Mouse (Mus musculus) erythroblast, embryonic 14.5 days (primary cell): ENCODE measurements around the gene Slc25a4. TPM values are rescaled to one million over a fixed set of nuclear protein-coding genes. Genes with fewer than 3 reads are reported as not detected.

Experiments
- H3K27me3 ChIP-seq: 2 replicates; pipeline ENCODE4 v1.6.1; 2012; ENCODE audit warnings: inconsistent platforms; ENCODE audit not compliant: control insufficient read depth
- H3K36me3 ChIP-seq: 2 replicates; pipeline ENCODE4 v1.6.1; 2012; ENCODE audit warnings: mild to moderate bottlenecking, inconsistent platforms; ENCODE audit not compliant: control insufficient read depth
- H3K4me1 ChIP-seq: 2 replicates; pipeline ENCODE4 v1.6.1; 2012; ENCODE audit warnings: inconsistent platforms; ENCODE audit not compliant: control insufficient read depth
- H3K4me3 ChIP-seq: replicated peaks from 2 replicates; pipeline ENCODE3; 2012; ENCODE audit warnings: moderate library complexity, mild to moderate bottlenecking, inconsistent platforms
- H3K9me3 ChIP-seq: 2 replicates; pipeline ENCODE4 v1.6.1; 2012; ENCODE audit warnings: low read length, inconsistent platforms, mixed read lengths; ENCODE audit not compliant: control insufficient read depth
- GATA1 ChIP-seq: IDR thresholded peaks from 2 replicates; pipeline ENCODE4 v1.6.1; 2012; ENCODE audit warnings: low read length, inconsistent platforms, mixed read lengths
- TAL1 ChIP-seq: IDR thresholded peaks from 3 replicates; pipeline ENCODE4 v1.6.1; 2012; ENCODE audit warnings: low read length, inconsistent platforms, mixed read lengths
- polyA plus RNA-seq: library from polyadenylated mRNA; stranded (reverse); fragments of >175 nt; gene quantifications from 2 replicates; pipeline ENCODE4 v1.2.3, GENCODE M21; 2012

Gene Slc25a4
- polyA plus RNA-seq, 1 experiment: 0.24 TPM

DNA sequence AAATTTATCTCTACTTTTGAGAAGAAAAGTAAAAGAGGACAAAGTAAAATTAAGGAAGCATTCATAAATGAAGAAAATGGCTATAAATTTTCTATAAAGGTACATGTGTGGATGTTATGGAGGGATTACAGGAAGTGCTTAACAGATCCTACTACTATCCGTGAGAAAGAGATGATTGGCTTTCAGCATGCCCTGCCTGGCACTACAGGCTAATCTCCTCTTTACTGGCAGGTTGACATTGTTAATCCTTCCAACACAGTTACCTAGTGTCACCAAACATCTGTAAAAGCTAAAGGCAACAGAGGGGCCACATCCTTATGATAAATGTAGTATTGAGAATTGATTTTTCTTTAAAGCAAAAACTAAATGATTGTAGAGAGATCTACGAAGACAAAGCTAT is 37.4 kb downstream of the Slc25a4 start:
- H3K4me1 ChIP-seq: peaks cover 4% of the 10 kb centered on the region
- H3K27me3 ChIP-seq: no peaks in the 10 kb centered on the region
- peaks cover 21% of the 10 kb centered on the region for H3K36me3 ChIP-seq
- no peak overlapping the region for H3K4me3 ChIP-seq
- no peaks in the 10 kb centered on the region for H3K9me3 ChIP-seq
- TF ChIP-seq GATA1: no peak
- TF ChIP-seq TAL1: no peak

DNA sequence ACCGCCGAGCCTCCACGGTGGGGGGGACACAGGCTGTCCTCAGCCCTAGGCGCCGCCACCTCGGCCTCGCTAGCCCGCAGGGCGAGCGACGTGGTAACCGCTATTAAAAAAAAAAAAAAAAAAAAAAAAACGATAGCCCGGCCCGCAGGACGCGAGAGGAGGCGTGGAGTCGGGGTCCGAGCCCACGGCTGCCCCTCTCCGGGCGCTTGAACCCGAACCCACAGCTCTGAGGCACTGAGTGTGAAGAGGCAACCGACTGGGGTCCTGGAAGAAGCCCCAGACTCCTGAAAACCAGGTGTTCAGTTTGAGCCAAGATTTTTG is 47.3 kb downstream of the Slc25a4 start:
- peak overlapping the region; percentile 88 for H3K4me3 ChIP-seq
- TF ChIP-seq TAL1 (no peak), GATA1 (no peak)
- H3K9me3 ChIP-seq: no peaks in the 10 kb centered on the region
- H3K4me1 ChIP-seq: peaks cover 28% of the 10 kb centered on the region
- no peaks in the 10 kb centered on the region for H3K27me3 ChIP-seq
- H3K36me3 ChIP-seq: no peaks in the 10 kb centered on the region; the same call in none of the 2 replicates

DNA sequence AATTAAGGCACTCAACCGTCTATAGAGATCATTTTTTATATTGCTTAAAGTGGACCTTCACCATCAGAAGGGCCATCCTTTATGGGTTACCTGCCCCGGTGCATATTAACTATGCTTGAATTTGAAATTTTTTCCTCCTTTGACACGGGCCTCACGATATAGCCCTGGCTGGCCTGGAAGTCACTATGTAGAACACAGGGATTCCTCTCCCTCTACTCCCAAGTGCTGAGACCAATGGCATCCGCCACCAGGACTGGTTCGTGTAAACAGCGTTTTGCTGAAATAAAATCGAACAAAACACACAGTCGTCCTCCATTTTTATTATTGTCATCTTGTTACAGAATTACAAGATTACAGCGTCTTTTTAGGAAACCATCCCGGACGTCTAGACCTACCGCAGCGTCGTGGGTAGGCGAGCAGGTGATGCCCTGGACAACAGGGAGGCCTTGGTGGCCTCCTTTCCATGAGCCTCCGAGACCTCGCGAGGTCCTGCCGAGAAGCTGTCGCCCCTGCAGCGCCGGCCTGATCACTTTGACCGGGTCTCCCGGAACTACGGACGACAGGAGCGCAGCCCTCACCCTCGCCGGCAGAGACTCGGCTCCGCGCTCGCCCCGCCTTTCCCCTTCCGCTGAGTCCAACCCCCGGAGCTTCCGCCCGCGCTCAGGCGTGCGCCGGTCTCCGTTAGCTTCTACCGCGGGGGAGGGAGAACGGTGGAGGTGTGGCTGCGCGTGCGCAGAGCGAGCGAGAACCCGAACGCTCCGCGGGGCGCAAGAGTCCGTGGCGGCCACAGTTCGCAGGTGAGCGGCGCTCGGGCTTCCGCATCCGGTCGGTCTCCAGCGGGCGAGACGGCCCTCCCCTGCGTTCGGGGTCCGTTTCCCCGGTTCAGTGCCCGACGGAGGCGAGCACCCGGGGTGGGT is 47.9 kb downstream of the Slc25a4 start:
- Histone ChIP-seq H3K36me3 (no peaks in the 10 kb centered on the region; the same call in none of the 2 replicates), H3K27me3 (no peaks in the 10 kb centered on the region), H3K9me3 (peaks cover under 1% of the 10 kb centered on the region), H3K4me1 (peaks cover 29% of the 10 kb centered on the region), H3K4me3 (peak overlapping the region; percentile 88)
- TF ChIP-seq TAL1 (no peak), GATA1 (no peak)

Other genes starting within 250 kb of the Slc25a4 start
- gene 1700029J07Rik, start 236.0 kb downstream of the Slc25a4 start, polyA plus RNA-seq: 0.03 TPM in 1 of 2 replicates, not detected in the other
- 0.07 and 0.20 TPM in 2 replicates for gene Ufsp2, start 235.8 kb downstream of the Slc25a4 start, polyA plus RNA-seq
- gene Lrp2bp, start 212.0 kb downstream of the Slc25a4 start, polyA plus RNA-seq: not detected in 2 replicates
- 0.30 and 0.45 TPM in 2 replicates for gene Ankrd37, start 205.6 kb downstream of the Slc25a4 start, polyA plus RNA-seq
- gene Cfap97, start 59.5 kb downstream of the Slc25a4 start, polyA plus RNA-seq: 0.07 and 0.15 TPM in 2 replicates
- 0.32 and 0.38 TPM in 2 replicates for gene Snx25, start 59.1 kb downstream of the Slc25a4 start, polyA plus RNA-seq
- gene Helt, start 83.4 kb upstream of the Slc25a4 start, polyA plus RNA-seq: not detected in 2 replicates